Mouse (Mus musculus): ENCODE results near the gene BC049730. TPM values are rescaled to one million over a fixed set of nuclear protein-coding genes. Genes with fewer than 3 reads are reported as not detected.

Gene BC049730
- total RNA-seq, 2 experiments from 2014 or later: not detected

DNA sequence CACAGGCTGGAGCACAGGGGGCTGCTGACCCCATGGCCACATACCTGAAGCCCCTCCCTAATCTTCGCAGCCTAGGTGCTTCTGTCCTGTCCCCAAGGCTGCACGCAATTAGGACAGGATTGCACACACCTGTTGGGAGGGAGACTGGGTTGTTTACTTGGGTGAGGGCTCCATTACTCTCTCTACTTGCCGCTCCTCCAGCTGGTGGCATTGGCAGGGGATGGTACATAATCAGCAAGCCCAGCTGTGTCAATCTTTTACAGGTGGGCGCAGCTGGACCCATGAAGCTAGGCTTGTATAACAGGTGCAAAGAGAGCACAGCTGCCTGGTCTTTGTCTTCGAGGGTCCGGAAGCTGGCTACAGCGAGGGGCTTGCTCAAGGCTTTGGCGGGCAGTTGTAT is 53.5 kb downstream of the BC049730 start:
- DNase-seq: no peak

Other genes with a start within 250 kb of the BC049730 start
- gene Plaur, start 246.8 kb upstream of the BC049730 start, total RNA-seq (2021): under 1 TPM in 1 of 2 experiments, not detected in 1; 0.75 TPM
- 1 to 10 TPM; 4.4 to 4.5 TPM for gene Cadm4, start 227.2 kb upstream of the BC049730 start, total RNA-seq (2021)
- 1 to 10 TPM; 4.0 TPM for gene Zfp428, start 202.2 kb upstream of the BC049730 start, total RNA-seq (2021)
- not detected for gene AC161166.1, start 196.8 kb upstream of the BC049730 start, total RNA-seq (2021)
- gene Irgq, start 178.6 kb upstream of the BC049730 start, total RNA-seq (2021): 10 to 100 TPM; 12.3 to 13.0 TPM
- not detected for gene Pinlyp, start 163.1 kb upstream of the BC049730 start, total RNA-seq (2021)
- gene Xrcc1, start 163.0 kb upstream of the BC049730 start, total RNA-seq (2021): 10 to 100 TPM; 15.8 to 17.5 TPM
- gene Ethe1, start 121.7 kb upstream of the BC049730 start, total RNA-seq (2021): 10 to 100 TPM; 21.6 to 25.9 TPM
- gene Zfp575, start 121.6 kb upstream of the BC049730 start, total RNA-seq (2021): under 1 TPM in 1 of 2 experiments, not detected in 1; 0.13 TPM
- under 1 TPM; 0.59 to 0.70 TPM for gene Phldb3, start 98.5 kb upstream of the BC049730 start, total RNA-seq (2021)
- gene Lypd3, start 72.7 kb upstream of the BC049730 start, total RNA-seq (2021): not detected
- gene Tex101, start 32.6 kb upstream of the BC049730 start, total RNA-seq (2021): not detected
- not detected for gene Gm4763, start 17.7 kb downstream of the BC049730 start, total RNA-seq (2021)
- gene Cd177, start 51.1 kb downstream of the BC049730 start, total RNA-seq (2021): not detected
- gene Ceacam10, start 68.0 kb downstream of the BC049730 start, total RNA-seq (2021): not detected
- gene Gm9844, start 153.0 kb downstream of the BC049730 start, total RNA-seq (2021): not detected
- not detected for gene Lypd4, start 160.7 kb downstream of the BC049730 start, total RNA-seq (2021)
- gene Dmrtc2, start 160.8 kb downstream of the BC049730 start, total RNA-seq (2021): not detected
- gene Rps19, start 175.1 kb downstream of the BC049730 start, total RNA-seq (2021): 100 to 1,000 TPM; 300 to 345 TPM
- gene Cd79a, start 188.1 kb downstream of the BC049730 start, total RNA-seq (2021): under 1 TPM in 1 of 2 experiments, not detected in 1; 0.24 TPM
- 10 to 100 TPM; 30.9 to 34.2 TPM for gene Arhgef1, start 193.7 kb downstream of the BC049730 start, total RNA-seq (2021)
- not detected for gene Gm4881, start 235.3 kb downstream of the BC049730 start, total RNA-seq (2021)